Mouse (Mus musculus) left cerebral cortex, adult 18-20 months (tissue): ENCODE measurements at regions not wholly inside any gene's neighbourhood (a gene's known extent, or its start where the extent isn't known, plus 50 kb on each side); places are given as distances from the start of the nearest gene placed in this dataset.

Experiments used
- DNase-seq, 2 experiments: peaks; one replicate each; pipeline ENCODE4 v3.0.0; 2021 to 2022; ENCODE audit warnings: low spot score in 2 of 2, mixed read lengths in 1 of 2

DNA sequence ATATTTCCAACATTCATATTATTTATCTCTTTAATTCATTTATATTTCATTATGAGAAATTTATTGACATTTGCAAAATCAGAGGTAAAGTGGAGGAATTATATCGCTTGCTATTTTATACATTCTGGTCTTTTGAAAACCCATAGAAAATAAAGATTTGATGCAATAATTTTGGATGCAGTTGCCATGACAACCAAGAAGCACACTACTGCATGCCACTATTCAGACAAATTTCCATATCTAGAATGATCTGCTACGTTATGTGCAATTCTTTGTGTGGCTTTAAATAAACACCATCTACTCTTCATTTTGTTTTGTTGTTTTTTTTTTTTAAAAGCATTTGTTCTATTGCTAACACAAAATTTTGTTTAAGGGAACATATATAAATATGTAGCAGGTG is 474.4 kb downstream of the Pcdh18 start:
- DNase-seq, result no peak

DNA sequence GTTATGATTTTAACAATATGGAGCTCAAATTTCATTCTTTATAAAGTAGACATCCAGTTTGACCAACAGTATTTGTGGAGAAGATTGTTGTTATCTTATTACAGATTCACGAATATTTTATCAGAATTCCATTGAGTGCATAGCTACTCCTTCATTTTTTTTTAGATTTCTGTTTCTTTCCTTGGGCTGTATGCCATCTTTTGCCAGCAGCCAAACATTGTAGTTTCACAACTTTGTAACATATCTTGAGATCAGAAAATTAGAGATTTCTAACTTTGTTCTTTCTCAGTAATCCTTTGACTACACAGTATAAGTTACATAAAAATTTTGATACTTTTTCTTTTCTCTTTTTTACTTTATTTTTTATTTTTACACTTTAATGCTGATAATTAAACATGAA is 478.8 kb downstream of the Pcdh18 start:
- no peak for DNase-seq

DNA sequence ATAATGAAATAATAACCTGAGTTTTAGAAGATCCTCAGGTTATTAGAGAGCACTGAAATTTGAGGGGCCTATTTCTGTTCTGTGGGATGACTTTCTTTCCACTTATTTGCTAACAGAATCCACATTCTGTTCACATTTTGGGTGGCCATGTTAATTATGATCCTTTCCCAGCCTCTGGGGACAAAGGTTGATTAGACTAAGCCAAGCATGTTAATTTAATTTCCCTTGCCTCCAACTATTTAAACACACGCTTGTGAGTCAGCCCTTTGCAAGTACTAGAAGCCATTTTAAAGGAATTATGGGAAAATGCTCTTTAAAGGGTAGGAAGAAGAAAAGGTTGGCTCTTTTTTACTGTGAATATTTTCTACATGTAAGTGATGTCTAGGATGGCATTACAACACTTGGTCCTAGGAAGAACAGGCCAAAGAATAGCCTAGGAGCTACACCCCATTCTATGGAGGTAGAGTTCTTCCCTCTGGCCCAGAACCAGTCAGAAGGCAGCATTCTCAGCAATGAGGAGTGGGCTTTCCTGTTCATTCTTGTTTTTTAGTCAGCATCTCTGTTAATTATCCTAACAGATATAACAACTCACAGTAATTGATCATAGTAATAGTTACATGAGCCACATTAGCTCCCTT is 482.7 kb downstream of the Pcdh18 start:
- DNase-seq, result no peak

DNA sequence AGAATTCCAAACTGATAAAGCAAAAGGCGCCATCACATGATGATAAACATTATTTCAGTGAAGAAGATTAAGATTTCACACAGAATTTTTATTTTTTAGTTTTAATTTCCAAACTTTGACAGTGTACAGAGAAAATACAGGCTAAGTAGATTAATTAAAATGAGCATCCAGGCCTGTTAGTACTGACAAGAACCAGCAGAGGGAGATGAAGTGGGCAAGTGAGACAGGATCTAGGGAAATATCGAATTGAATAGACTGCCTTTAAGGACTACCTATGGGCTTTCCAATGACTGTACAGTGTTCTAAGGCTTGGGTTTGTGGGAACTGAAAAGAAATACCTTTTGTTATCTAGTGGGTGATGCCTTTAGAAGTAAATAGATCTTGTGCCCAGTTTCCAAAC is 491.1 kb downstream of the Pcdh18 start:
- peak in 1 of 2 experiments; percentile 2 for DNase-seq
